Mouse (Mus musculus): ENCODE results near the gene Acbd6.

Acbd6 gene

DNA sequence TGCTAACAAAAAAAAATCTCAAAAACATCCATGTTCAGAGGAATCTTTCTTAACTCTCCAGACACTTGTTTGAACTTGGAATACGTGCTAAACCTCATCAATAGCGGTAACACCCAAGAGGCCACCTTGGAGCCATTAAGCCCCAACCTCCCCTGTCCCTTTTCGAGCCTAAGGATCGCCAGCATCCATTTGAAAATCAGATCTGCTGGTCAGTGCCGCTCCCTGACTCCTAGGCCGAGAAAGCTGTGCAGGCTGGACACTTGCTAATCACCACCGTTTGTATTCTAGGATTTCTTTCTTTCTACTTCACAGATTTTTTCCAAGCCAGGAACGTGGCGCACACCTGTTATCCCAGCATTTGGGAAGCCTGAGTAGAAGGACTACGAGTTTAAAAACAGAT is 169.9 kb downstream of the Acbd6 start:
- DNase-seq = no peak

DNA sequence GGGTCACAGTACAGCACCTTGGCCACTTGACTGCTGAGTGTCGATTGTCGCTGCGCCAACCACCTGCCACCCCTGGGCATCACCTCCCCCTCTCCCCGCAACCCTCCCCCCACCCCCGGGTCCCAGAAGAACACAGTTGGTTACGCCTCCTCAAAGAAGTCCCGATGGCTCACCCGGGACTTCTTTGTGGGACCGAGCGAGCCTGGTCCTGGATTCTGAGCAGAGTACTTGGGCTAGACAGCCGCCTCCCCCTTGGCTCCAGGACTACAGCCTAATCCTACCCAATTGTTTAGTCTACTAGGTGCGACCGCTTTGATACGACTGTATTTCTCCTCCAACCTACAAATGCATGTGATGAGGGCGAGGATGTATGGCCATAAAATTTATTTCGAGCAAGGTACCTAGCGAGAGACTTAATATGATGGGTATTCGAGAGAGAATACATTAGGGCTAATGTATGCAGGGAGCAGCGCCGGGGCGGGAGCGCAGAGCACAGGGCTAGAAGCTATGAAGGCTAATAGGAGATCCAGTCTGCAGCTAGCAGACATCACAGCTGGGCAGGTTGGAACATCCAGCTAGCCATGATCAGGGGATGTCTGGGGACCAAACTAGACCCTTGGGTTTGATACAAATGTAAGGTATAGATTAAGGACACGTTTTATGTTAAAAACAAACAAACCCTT is 171.3 kb downstream of the Acbd6 start:
- no peak for DNase-seq

DNA sequence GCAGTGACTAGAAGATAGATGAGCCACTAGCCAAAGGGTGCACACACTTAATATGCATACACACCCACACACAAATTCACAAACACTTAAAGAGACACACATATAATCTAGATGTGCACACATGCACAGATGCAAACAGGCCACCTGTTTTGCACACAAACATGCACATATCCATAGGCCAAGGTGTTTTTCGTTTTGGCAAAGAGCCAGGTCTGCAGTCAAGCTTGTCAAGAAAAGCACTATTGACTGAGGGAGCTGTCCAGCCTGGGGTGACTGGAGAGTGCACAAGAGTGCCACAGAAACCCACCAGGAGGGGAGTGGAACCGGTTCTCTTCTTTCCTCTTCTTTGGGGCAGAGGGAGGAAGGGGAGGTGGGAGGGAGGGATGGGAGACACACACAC is 173.2 kb downstream of the Acbd6 start:
- no peak for DNase-seq

DNA sequence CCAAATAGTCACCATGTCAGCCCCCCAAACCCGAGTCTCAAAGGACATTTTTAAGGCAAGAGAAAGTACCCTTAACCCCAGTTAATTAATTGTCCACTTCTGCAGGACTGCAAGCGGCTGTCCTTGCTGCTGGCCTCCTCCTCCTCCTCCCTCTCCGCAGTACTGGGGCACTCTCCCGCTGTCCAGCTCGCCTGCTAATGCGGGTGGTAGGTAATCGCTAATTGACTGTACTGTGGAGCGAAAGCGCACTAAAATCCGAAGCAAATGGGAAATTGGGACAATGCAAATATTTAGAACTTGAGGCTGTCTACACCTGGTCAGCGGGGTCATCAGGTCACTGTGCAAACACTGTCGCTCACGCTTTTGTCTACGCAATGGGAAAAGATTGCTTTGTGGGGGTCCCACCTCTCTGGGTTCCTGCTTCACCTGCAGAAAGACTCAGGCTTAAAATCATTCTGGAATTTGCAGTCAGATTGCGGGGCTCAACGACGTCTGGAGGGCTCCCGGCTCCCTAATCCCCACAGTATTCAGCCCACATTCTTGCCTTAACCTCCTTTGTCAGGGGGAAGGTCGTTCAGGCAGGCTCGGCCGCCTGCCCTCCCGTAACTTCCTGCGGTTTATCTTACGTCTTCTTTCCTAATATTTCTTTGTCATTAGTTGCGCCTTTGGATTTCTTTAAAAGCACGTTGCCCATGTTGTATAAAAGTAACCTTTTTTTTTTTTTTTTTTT is 178.3 kb downstream of the Acbd6 start:
- no peak for DNase-seq

DNA sequence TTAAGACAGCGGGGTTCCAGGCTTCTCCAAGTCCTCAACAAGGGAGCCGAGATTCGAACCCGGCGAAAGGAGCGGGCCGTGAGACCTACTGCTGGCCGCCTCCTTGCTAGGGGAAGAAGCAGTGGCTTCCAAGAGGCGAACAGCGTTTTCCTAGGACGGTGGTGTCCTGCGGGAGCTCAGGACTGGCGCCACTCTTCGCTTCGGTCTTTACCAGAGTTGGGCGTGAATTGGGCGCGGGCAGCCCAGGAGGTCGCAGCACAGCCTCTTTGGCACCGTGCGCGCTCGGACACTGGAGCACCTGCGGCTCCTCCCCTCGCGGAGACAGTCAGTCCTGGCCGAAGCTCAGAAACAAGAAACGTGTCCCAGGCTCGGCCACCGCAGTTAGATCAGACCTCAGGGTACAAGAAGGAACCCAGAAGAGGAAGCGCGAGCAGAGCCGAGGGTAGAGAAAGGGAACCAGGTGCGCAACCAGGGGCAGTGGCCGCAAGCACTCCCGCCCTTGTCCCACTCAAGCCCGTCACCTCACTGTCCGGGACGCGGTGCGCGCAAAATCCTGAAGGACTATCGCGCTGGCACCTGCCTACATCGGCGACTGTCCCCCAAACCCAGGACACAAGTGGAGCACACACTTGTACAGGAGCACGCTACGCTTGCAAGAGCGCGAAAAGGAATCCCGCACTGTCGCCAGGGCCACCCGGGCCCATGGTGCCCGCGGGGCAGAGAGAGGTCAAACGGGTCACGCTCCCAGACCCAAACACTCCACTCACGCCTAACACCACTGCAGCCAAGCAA is 179.3 kb downstream of the Acbd6 start:
- DNase-seq = no peak

DNA sequence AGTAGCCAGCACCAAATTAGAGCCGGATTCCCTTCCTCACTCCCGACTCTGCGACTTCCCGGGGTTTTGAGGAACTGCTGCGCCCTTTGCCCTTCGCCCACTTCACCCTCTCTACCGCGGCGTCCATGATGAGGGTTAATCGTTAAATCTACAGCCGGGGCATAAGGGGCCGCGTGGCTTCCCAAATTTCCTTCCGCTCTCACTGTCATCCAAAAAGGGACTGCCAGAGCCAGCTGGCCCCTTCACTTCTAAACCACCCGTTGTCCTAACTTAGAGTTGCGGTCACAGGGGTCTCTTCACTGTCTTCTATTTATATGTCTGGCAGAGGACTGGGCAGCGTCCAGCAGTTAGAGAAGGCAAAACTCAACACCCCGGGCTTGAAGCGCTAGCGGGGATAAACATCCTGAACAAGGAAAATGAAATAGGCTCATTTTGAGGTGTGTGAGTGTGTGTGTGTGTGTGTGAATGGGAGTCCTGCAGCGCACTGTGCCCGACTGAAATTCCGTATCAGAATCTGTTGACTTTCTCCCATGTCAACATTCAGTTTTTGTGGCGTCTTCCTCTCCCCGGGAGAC is 180.0 kb downstream of the Acbd6 start:
- no peak for DNase-seq

All from cerebellum, adult 8-10 months (tissue).